Mouse (Mus musculus) kidney, adult 10 weeks (tissue): ENCODE measurements around the gene 1700029J07Rik. TPM values are rescaled to one million over a fixed set of nuclear protein-coding genes. Genes with fewer than 3 reads are reported as not detected.

ENCODE experiments used
- polyA plus RNA-seq: library from polyadenylated mRNA; stranded (reverse); fragments of 350-450 nt; fragmentation: Illumina TruSeq; extraction: RNeasy Lipid Tissue Mini Kit (QIAGEN cat#74804); gene quantifications from one replicate; pipeline ENCODE4 v1.2.3, GENCODE M21; 2014; ENCODE audit warnings: low read depth, low replicate concordance

The 1700029J07Rik gene
- polyA plus RNA-seq, result 13.5 TPM

GRCm38 (mm10) chr8:45975126-45975836, at the start of gene 1700029J07Rik, which contains the start of gene Ufsp2:
Gene 1700029J07Rik (minus strand): TSS chr8:45975252.
Gene Ufsp2 (plus strand): TSS chr8:45975528.

GRCm38 (mm10) chr8:46005596-46005995, 30.5 kb upstream of the 1700029J07Rik start, which contains the start of gene Ankrd37:
Gene Ankrd37 (minus strand): TSS chr8:46005707.

GRCm38 (mm10) chr8:45999138-45999783, 24.2 kb upstream of the 1700029J07Rik start, which contains the start of gene Lrp2bp:
Gene Lrp2bp (plus strand): TSS chr8:45999303.

GRCm38 (mm10) chr8:45934582-45935014, 40.5 kb downstream of the 1700029J07Rik start, which contains the start of gene Ccdc110:
Gene Ccdc110 (plus strand): TSS chr8:45934619.

Other genes with a start within 250 kb of the 1700029J07Rik start
- 2.7 TPM for gene Pdlim3, start 89.8 kb downstream of the 1700029J07Rik start, polyA plus RNA-seq
- gene Ccdc110, start 40.6 kb downstream of the 1700029J07Rik start, polyA plus RNA-seq, result not detected
- gene Ufsp2, start 276 bp upstream of the 1700029J07Rik start, polyA plus RNA-seq, result 114 TPM
- 0.85 TPM for gene Lrp2bp, start 24.1 kb upstream of the 1700029J07Rik start, polyA plus RNA-seq
- 1.7 TPM for gene Ankrd37, start 30.5 kb upstream of the 1700029J07Rik start, polyA plus RNA-seq
- 46.8 TPM for gene Cfap97, start 176.5 kb upstream of the 1700029J07Rik start, polyA plus RNA-seq
- gene Snx25, start 176.9 kb upstream of the 1700029J07Rik start, polyA plus RNA-seq, result 29.9 TPM
- 383 TPM for gene Slc25a4, start 236.0 kb upstream of the 1700029J07Rik start, polyA plus RNA-seq